Mouse (Mus musculus): ENCODE data around the gene Ttc25.

DNA sequence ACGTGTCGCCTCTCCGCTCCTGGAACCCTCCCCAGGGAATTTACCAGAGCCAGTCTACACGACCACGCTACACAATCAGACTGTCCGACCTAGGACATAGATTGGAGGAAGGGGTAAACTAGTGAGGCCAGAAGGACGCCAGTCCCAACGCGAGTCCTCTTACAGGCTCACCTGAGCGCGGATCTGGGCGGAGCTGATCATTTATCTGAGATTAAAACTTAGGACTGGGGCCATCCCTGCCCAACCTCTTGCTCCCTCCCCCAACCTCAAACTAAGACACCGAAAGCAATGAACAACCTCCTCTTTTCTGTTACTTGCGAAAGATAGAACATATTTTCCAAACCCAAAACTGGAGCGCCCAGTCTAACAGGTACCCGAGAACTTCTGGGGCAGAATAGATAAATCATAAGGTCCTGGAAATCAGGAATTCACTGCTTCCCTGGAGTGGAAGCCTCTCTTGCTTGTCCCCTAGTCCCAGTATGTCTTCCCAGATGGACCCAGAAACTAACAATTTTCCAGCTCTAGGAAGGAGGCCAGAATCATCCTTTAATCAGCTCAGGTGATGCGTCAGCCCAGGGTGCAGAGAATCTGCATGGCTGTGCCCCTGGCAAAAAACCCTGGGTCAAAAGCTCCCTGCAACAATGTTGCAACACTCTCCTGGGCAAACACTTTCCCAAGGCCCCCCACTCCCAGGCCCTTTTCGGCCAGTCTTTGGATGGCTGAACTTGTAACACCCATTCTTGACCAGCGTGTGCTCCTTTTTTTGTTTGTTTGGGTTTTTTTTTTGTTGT, 16.8 kb upstream of the Ttc25 start:
- TF ChIP-seq CHD2 (IDR thresholded peaks at IDR 0.05; ENCODE audit: low read depth, low read length) (no peak), ZC3H11A (IDR thresholded peaks at IDR 0.05; ENCODE audit: borderline replicate concordance, low read depth, low read length) (no peak), HCFC1 (IDR thresholded peaks at IDR 0.05; ENCODE audit: borderline replicate concordance, insufficient read depth, low read length) (no peak)

Measured in ES-E14 (cell line).